Mouse (Mus musculus) colon, adult 2 months (tissue): Measurements from ENCODE around the gene Guca1a. TPM values are rescaled to one million over a fixed set of nuclear protein-coding genes. Genes with fewer than 3 reads are reported as not detected.

Experiments used
- polyA plus RNA-seq: library from polyadenylated mRNA; depleted of rRNA; stranded (reverse); fragments of >200 nt; gene quantifications from 2 replicates; pipeline ENCODE4 v1.2.3, GENCODE M21; 2012; rRNA removed

Gene Guca1a
- 4.0 and 4.8 TPM in 2 replicates for polyA plus RNA-seq

DNA sequence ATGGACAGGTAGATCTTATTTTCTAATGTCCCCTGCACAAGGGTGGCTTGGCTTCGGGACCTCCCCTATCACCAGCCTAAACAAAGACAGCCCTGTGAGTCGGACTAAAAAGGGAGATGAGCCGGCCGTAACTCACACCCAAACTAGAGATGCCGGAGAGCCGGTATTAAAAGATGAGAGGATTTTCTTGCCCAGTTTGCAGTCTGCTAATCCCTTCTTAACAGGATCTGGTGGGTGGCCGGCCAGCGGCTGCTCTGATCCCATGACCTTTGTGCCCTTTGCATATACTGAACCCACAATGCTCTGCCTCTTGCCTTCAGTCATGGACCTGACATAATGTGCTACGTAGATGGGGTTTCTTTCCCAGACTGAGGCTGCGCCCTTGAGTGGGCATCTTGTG, at the start of gene Guca1a:
Gene Guca1a, minus strand, starts transcription at position 134 of the 400 bp plus-strand sequence.

DNA sequence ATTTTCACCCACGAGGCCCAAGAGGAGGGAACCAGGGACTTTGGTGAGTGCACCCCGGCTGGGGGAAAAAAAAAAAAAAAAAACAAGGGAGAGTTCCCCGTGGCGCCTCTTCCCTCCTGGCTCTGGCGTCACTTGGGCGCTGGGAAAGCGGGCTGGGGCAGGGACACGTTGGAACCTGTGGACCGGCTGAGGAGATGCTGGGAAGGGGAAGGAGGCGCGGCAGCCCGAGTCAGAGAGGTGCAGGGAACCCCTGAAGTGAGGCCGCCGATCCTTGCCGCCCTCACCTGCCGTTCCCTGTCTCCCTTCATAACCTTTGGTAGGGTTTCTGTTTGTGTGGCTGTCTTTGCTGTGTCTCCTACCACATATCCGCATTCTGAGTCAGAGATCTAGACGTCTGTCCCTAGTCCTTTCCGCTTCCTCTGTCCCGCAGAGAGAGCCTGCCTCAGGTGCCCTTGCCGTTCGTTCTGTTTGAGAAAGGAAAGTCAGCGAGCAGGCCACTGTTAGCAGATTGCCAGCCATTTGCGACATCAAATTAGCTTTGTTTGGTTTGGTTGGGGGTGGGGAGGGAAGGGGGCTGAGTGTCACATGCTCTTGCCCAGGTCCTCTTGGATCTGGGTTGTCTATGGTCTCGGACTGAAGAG, 36.6 kb upstream of the Guca1a start, which contains the start of gene 1700001C19Rik:
Gene 1700001C19Rik, minus strand, starts transcription at position 470 of the 641 bp plus-strand sequence.

DNA sequence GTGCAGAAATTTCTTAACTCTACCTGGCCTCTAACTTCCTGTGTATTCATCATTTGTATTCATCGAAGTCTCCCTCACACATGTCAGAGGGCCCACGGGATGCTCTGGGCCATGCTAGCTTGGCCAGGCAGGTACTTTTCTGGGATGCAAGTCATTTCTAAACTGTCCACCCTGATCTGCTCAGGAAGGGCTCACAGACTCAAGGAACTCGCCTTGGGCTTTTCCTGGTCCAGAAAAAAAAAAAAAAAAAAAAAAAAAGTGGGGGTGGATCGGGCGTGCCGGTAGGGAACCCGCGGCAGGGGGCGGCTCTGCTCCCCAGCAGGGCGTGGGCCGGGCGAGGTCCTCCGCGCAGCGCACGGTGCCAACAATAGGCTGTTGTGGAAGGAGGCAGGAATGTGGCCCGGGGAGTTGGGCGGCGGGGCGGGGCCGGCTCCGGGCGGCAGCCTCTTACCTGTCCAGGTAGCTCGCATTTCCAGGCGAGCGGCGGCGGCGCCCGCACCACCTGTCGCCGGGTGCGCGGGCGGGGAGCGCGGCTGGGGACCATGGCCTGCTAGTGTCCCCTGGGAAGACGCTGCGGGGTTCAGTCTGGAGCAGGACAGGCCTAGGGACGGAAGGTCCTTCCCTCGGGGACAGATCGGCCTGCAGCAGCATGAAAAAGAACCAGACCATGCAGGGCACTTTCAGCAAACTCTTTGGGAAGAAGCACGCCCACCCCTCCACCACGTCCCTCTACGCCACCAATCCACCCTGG, 35.9 kb upstream of the Guca1a start, which contains the start of gene AI661453:
Gene AI661453, plus strand, starts transcription at position 460 of the 751 bp plus-strand sequence.

DNA sequence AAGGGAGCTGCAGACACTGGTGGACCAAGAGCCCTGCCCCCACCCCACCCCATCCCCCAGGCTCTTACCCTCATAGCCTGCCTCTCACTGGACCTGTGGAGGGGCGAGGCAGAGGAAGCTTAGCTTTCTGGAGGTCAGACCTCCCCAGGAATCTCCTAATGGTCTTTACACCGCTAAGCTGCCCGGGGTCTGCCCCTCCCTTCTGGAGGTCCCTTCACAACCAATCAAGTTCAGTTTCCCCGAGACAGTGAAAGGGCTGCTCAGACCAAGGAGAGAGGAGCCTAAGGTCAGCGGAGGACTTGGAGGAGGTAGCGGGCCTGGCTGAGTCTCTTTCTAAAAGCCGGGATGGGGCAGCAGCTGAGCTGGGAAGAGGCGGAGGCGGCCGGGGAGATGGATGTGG, 15.2 kb downstream of the Guca1a start, which contains the start of gene Guca1b:
Gene Guca1b, plus strand, starts transcription at position 249 of the 400 bp plus-strand sequence.

DNA sequence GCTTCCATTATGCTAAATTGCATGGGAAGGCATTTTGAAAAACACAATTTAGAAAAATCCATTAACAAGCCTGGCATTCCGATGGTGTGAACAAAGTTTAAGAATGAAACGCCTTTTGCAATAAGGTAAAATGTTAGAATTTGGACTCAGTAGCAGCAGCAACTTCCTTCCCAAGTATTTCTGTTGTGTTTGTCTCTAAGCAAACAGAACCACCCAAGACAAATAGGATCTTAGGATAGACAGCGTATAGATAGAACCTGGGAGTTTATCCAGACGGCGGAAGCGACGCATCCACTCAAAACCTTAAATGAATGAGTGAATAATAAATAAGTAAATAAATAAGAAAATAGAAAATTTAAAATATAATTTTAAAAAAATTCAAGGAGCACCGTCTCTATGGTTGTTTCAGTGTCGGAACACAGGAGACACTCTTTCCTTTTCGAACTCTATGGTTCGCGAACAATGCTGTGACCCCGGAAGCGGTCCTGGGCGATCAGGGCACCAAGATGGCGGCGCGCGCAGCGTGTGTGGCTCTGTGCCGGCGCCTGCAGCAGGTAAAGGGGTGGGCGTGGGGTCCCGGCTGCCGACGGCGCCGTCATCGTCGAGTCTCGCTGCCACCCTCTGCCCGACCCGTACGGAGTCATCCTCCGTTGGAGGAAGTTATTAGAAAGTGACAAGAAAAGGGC, 31.8 kb downstream of the Guca1a start, which contains the start of gene Mrps10:
Gene Mrps10, plus strand, starts transcription at position 487 of the 686 bp plus-strand sequence.

Other genes starting within 250 kb of the Guca1a start
- gene Mrps10, start 31.7 kb downstream of the Guca1a start, polyA plus RNA-seq, result 19.3 and 22.7 TPM in 2 replicates
- 1.3 and 1.6 TPM in 2 replicates for gene Guca1b, start 15.2 kb downstream of the Guca1a start, polyA plus RNA-seq
- gene AI661453, start 36.0 kb upstream of the Guca1a start, polyA plus RNA-seq, result 9.9 and 13.6 TPM in 2 replicates
- 0.13 and 0.22 TPM in 2 replicates for gene 1700001C19Rik, start 36.8 kb upstream of the Guca1a start, polyA plus RNA-seq
- 15.2 and 17.2 TPM in 2 replicates for gene Taf8, start 101.7 kb upstream of the Guca1a start, polyA plus RNA-seq
- 124 and 129 TPM in 2 replicates for gene Ccnd3, start 104.5 kb upstream of the Guca1a start, polyA plus RNA-seq
- 8.1 and 8.4 TPM in 2 replicates for gene Bysl, start 210.9 kb upstream of the Guca1a start, polyA plus RNA-seq
- 16.6 and 19.9 TPM in 2 replicates for gene Med20, start 211.0 kb upstream of the Guca1a start, polyA plus RNA-seq
- 0.73 and 0.74 TPM in 2 replicates for gene Gm20517, start 211.0 kb upstream of the Guca1a start, polyA plus RNA-seq
- gene Usp49, start 230.1 kb upstream of the Guca1a start, polyA plus RNA-seq, result 8.9 and 11.0 TPM in 2 replicates